7 mouse cellular contexts compared by ENCODE assay signal in the genomic region with DNA sequence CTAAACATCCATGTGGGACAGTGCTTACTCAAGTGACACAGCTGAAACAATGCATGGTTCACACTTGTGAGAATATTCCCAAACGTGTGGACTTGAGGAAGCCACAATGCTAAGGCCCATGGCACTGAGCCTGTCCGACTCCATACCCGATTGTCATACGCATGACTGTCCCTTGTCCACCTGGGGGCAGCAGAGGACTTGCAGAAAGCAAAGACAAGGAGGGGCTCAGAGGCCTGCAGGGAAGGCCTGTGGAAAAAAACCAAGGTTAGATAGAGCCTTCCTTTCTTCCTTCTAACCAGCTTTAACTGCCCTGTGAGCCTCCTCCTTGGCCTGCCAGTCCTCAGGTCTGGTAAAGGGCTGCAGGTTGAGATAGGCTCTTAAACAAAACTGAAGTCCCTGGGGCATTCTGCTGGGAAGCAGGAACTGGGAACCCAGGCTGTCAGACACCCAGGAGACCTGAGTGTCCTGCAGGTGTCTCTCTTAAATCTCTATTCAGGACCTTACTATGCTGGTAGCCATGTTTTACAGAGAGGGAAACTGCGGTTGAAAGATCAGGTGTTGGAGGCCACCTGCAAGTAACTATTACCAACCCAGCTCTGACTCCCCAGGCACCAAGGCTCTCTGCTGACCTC. TPM values are rescaled to one million over a fixed set of nuclear protein-coding genes. Genes with fewer than 3 reads are reported as not detected.
A peak's percentile ranks its signal among the peaks of the same experiment; 100 is the strongest.
DNase-seq lines count a peak whose midpoint lies in the region; ATAC-seq and TF ChIP-seq lines count a peak whose summit lies in the region.

No protein-coding gene starts in this region.

- H3K9ac ChIP-seq in embryonic facial prominence, embryonic 13.5 days: peak overlapping the region; percentile 46; the same call in 1 of the 2 replicates
- H3K9ac ChIP-seq in limb, embryonic 12.5 days (replicated peaks): no peak overlapping the region
- H3K9ac ChIP-seq in midbrain, postnatal 0 days (replicated peaks; ENCODE audit: low read length, poor library complexity, severe bottlenecking): no peak overlapping the region

- 12% methylated on average over 5 of the region's 5 CpGs for WGBS in embryonic facial prominence, embryonic 13.5 days
- 14% methylated on average over 5 of the region's 5 CpGs for WGBS in limb, embryonic 12.5 days
- 22% methylated on average over 5 of the region's 5 CpGs for WGBS in midbrain, postnatal 0 days

- H3K4me3 ChIP-seq in embryonic facial prominence, embryonic 13.5 days: no peak overlapping the region
- no peak overlapping the region for H3K4me3 ChIP-seq in limb, embryonic 12.5 days (replicated peaks)
- H3K4me3 ChIP-seq in midbrain, postnatal 0 days (ENCODE audit: low read depth, low read length): no peak overlapping the region

- no peaks in the 10 kb centered on the region for H3K27me3 ChIP-seq in embryonic facial prominence, embryonic 13.5 days
- H3K27me3 ChIP-seq in limb, embryonic 12.5 days: no peaks in the 10 kb centered on the region
- no peaks in the 10 kb centered on the region for H3K27me3 ChIP-seq in midbrain, postnatal 0 days (ENCODE audit: insufficient read depth, low read length)
- no peaks in the 10 kb centered on the region for H3K27me3 ChIP-seq in splenic B cell, adult 2 months (ENCODE audit: control insufficient read depth, insufficient read depth, low read length, poor library complexity, severe bottlenecking)

- no peaks in the 10 kb centered on the region for H3K9me3 ChIP-seq in embryonic facial prominence, embryonic 13.5 days
- H3K9me3 ChIP-seq in limb, embryonic 12.5 days: no peaks in the 10 kb centered on the region
- H3K9me3 ChIP-seq in midbrain, postnatal 0 days (ENCODE audit: low read length): no peaks in the 10 kb centered on the region

- ATAC-seq in embryonic facial prominence, embryonic 13.5 days (ENCODE audit: insufficient number of reproducible peaks, insufficient read depth, low FRiP score, low TSS enrichment, low read depth): no peak
- peak; percentile 64; the same call in 1 of the 2 replicates for ATAC-seq in limb, embryonic 12.5 days (ENCODE audit: insufficient number of reproducible peaks, insufficient read depth, low FRiP score, low TSS enrichment, low read depth)
- peak; percentile 85 for ATAC-seq in midbrain, postnatal 0 days (ENCODE audit: low FRiP score)

- peak; percentile 96 for TF ChIP-seq CTCF in midbrain, postnatal 0 days (IDR thresholded peaks at IDR 0.05)

- H3K4me2 ChIP-seq in embryonic facial prominence, embryonic 13.5 days: no peak overlapping the region
- no peak overlapping the region for H3K4me2 ChIP-seq in limb, embryonic 12.5 days
- no peak overlapping the region for H3K4me2 ChIP-seq in midbrain, postnatal 0 days (ENCODE audit: low read depth, low read length, poor library complexity, severe bottlenecking)

- H3K36me3 ChIP-seq in embryonic facial prominence, embryonic 13.5 days: no peaks in the 10 kb centered on the region
- H3K36me3 ChIP-seq in limb, embryonic 12.5 days: no peaks in the 10 kb centered on the region
- H3K36me3 ChIP-seq in midbrain, postnatal 0 days (ENCODE audit: insufficient read depth, low read length): no peaks in the 10 kb centered on the region
- H3K36me3 ChIP-seq in splenic B cell, adult 2 months (ENCODE audit: control insufficient read depth, insufficient read depth, low read length, poor library complexity, severe bottlenecking): no peaks in the 10 kb centered on the region

- peak; percentile 44 to 87 for DNase-seq in adrenal gland, postnatal 4 days (ENCODE audit: low spot score in 2 of 2)
- DNase-seq in heart, adult 9 months (ENCODE audit: low spot score in 2 of 2): peak; percentile 58 to 61
- DNase-seq in kidney, adult 9 months: peak; percentile 94
- peak; percentile 91 for DNase-seq in midbrain, postnatal 0 days (ENCODE audit: low spot score)
- DNase-seq in splenic B cell, adult 2 months (ENCODE audit: low read depth, low spot score): peak; percentile 66

- H3K27ac ChIP-seq in embryonic facial prominence, embryonic 13.5 days: no peak overlapping the region
- H3K27ac ChIP-seq in limb, embryonic 12.5 days: no peak overlapping the region
- H3K27ac ChIP-seq in midbrain, postnatal 0 days (ENCODE audit: low read depth, low read length): no peak overlapping the region

- H3K4me1 ChIP-seq in embryonic facial prominence, embryonic 13.5 days: peaks cover 6% of the 10 kb centered on the region
- H3K4me1 ChIP-seq in limb, embryonic 12.5 days (replicated peaks): no peaks in the 10 kb centered on the region
- H3K4me1 ChIP-seq in midbrain, postnatal 0 days (ENCODE audit: insufficient read depth, low read length): no peaks in the 10 kb centered on the region

RNA-seq across cellular contexts. Expression of a gene that starts 4.5 kb away (rescaled TPM):
- 100 to 1,000 TPM in 1 of 2 experiments, 10 to 100 TPM in 1; 10.4 to 267 TPM for total RNA-seq in adrenal gland, postnatal 4 days (2021)
- polyA plus RNA-seq in embryonic facial prominence, embryonic 13.5 days (2015; fragmentation: Nextera tagmentation; extraction: Ambion mirVana): 18.3 TPM in 1 of 2 replicates, not detected in the other
- polyA plus RNA-seq in limb, embryonic 12.5 days (2016; fragmentation: Nextera tagmentation; extraction: Ambion mirVana): 0.50 and 0.59 TPM in 2 replicates
- total RNA-seq in midbrain, postnatal 0 days (2014; rRNA removed): not detected in 2 replicates
- polyA plus RNA-seq in midbrain, postnatal 0 days (2015; fragmentation: Nextera tagmentation; extraction: Ambion mirVana): not detected in 2 replicates

RNA-seq across cellular contexts. Expression of a gene that starts 12.9 kb away (rescaled TPM):
- 10 to 100 TPM in 1 of 2 experiments, under 1 TPM in 1; 0.17 to 21.6 TPM for total RNA-seq in adrenal gland, postnatal 4 days (2021)
- polyA plus RNA-seq in embryonic facial prominence, embryonic 13.5 days (2015; fragmentation: Nextera tagmentation; extraction: Ambion mirVana): 0.11 TPM in 1 of 2 replicates, not detected in the other
- polyA plus RNA-seq in limb, embryonic 12.5 days (2016; fragmentation: Nextera tagmentation; extraction: Ambion mirVana): 0.14 TPM in 1 of 2 replicates, not detected in the other
- 0.28 and 0.60 TPM in 2 replicates for total RNA-seq in midbrain, postnatal 0 days (2014; rRNA removed)
- polyA plus RNA-seq in midbrain, postnatal 0 days (2015; fragmentation: Nextera tagmentation; extraction: Ambion mirVana): 0.16 and 0.21 TPM in 2 replicates

RNA-seq across cellular contexts. Expression of a gene that starts 54.7 kb away (rescaled TPM):
- 10 to 100 TPM; 17.2 to 20.8 TPM for total RNA-seq in adrenal gland, postnatal 4 days (2021)
- polyA plus RNA-seq in embryonic facial prominence, embryonic 13.5 days (2015; fragmentation: Nextera tagmentation; extraction: Ambion mirVana): 26.1 and 30.2 TPM in 2 replicates
- 20.5 and 22.6 TPM in 2 replicates for polyA plus RNA-seq in limb, embryonic 12.5 days (2016; fragmentation: Nextera tagmentation; extraction: Ambion mirVana)
- 3.9 and 4.8 TPM in 2 replicates for total RNA-seq in midbrain, postnatal 0 days (2014; rRNA removed)
- polyA plus RNA-seq in midbrain, postnatal 0 days (2015; fragmentation: Nextera tagmentation; extraction: Ambion mirVana): 0.85 and 0.88 TPM in 2 replicates

Comparison
In these comparisons a context has a peak if more than half of its experiments do, and no peak if none do; other contexts are left out.
1. RNA of a gene that starts 54.7 kb away (polyA plus RNA-seq): 26.1 to 30.2 TPM in embryonic facial prominence, embryonic 13.5 days and 20.5 to 22.6 TPM in limb, embryonic 12.5 days; 0.85 to 0.88 TPM in midbrain, postnatal 0 days; every median in the first group is over 10 times any median in the second.
2. Peak in every context shown above with its lines, with median percentiles within 50 percentile points of each other: DNase-seq.